Mouse (Mus musculus) brain, adult 2 months (tissue): ENCODE data around the gene Xiap.
"Not testable (repeated sequence)": the region's sequence is repeated elsewhere in the genome, so short reads cannot be mapped to it uniquely, and the experiment has no call there.

ENCODE experiments used
- DNase-seq: peaks from one replicate; pipeline ENCODE4 v3.0.0; 2011; ENCODE audit warnings: low read depth, low spot score

The Xiap gene

DNA sequence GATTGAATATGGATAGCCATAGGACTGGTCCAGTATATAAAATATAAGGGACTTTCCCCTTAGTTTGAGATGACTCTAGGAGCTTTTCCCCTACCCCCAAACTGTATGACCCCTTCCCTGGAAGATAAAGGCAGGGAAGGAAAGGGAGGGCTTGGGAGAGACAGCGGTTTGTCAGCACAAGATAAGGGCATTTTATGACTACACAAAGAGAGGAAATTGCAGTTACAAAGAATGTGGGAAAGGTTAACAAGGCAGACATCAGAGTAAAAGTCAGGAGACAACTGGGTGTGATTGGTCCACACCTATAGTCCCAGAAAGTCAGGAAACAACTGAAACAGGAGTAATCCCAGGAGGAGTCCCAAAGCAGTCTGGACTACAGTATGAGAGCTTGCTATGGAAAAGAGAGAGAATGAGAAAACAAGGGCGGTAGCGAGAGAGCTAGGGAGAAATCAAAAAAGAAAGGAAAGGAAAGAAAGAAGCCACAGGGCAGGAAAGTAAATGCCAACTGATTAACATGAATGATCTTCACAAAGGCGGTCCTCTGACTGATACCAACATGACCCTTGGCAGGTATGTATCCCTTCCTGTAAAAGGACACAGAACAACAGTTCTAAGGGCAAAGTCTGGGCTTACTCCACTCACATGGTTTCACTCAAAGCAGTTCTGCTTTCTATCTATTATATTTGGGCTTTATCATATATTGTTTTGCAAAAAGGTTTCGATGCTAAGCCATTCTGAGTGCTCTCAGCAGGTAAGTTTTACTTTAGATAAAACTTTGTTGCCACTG, at the start of gene Xiap:
Gene Xiap (plus strand): TSS at position 398 of the 787 bp plus-strand sequence.
- no peak for DNase-seq

DNA sequence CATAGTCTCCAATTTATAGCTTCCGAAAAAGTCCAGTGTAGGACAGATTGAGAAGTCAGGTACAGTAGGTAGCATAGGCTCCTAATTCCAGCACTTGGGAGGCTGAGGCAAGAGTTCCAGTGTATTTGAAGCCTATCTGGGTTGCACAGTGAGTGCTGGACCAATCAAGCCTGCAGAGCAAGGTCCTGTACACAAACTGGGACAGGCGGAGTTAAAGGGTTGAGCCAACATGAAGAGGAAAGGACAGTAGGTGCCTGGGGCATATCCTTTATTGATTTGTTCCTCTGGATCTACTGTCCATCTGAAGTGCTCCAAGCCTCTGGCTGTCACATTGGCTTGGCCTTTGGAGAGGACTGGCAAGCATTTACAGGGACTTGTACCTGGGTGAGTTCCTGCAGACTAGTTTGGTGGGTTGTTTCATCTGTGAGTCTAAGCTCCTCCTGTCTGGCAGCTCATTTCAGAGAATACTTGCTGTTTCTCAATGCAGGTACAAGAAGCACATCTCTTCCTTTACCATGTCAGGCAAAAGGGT, 46.7 kb upstream of the Xiap start:
- no peak for DNase-seq

DNA sequence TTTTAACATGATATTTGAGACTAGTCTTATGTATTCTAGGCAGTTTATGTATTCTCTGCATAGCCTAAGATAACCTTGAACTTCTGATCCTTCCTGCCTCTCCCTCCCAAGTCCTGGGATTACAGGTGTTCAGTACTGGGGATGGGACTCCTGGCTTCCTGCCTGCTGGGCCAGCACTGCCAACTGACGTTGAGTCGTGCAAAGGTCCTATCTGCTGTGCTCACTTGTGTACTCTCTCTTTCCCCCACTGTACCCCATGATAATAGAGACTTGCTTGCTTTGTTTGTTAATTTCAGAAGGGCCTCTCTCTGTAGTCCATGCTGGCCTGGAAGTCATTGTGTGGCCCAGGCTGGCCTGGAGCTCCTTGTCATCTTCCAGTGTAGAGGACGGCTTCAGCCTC, 45.7 kb upstream of the Xiap start:
- no peak for DNase-seq

DNA sequence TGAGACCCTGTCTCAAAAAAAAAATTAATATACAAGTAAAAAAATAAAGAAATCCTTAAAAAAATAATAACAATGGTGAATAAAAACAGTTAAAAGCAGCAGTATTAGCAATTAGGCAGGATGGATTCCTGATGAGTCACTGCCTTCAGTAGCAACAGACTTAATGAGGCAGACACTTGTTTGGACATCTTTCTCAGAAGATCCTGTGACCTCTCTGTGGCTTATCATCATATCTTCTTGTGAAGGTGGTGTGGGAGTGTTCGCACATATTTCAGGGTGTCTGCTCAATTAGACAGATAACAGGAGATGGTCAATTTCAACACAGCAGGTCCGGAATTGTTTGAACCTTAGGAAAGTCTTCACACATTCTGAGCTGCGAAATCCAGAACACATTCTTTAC, 45.0 kb upstream of the Xiap start:
- no peak for DNase-seq

DNA sequence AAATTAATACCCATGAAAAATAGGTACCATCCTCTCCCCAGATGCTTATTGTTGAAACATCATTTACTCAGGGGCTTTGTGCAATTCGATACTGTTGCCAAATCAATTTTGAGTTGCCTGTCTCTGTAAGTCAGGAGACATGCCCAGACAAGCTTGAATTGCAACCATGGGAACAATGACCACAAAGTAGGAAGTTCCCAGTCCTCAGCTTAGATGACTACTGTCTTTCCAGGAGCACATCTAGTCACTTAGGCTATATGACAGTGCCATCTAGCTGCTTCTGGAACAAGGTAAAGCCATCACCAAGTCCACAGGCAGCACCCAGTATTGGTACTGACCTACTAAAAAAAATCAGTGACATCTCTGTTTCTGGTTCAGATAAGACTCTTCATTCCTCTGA, 41.4 kb upstream of the Xiap start:
- DNase-seq, result peak; percentile 13

DNA sequence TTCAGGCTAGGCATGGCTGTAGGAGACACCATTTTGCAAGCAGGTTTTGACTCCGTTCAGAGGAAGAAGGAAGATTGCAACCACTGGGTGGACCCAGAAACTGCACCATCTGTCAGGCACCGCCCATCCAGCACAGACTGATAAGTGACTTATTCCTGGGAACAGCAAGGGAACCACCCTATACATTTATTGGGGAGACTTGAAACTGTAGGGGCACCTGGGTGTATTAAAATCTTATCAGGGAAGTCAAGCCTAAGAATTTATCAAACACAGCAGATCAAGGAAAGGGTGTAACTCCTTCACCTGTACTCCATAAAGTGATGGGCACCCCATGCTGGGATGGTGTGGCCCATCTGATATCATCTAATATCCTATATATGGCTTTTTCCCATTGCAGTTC, 40.0 kb upstream of the Xiap start:
- DNase-seq, result no peak

DNA sequence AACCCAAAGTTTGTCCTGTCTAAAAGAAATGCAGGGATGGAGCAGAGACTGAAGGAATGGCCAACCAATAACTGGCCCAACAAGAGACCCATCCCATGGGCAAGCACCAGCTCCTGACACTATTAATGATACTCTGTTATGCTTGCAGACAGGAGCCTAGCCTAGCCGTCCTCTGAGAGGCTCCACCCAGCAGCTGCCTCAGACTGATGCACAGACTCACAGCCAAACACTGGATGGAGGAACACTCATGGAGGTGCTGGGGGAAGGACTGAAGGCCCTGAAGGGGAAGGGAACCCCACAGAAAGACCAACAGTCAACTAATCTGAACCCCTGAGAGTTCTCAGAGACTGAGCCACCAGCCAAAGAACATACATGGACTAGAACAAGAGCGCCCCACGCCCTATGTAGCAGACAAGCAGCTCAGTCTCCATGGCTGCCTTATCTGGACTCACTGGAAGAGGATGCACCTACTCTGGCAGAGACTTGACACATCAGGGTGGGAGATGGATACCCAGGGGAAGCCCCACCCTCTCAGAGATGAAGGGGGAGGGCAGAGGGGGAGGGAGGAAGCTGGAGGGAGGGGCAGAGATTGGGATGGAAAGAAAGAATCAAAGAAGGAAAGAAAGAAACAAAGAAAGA, 33.6 kb upstream of the Xiap start:
- not testable (repeated sequence) for DNase-seq

DNA sequence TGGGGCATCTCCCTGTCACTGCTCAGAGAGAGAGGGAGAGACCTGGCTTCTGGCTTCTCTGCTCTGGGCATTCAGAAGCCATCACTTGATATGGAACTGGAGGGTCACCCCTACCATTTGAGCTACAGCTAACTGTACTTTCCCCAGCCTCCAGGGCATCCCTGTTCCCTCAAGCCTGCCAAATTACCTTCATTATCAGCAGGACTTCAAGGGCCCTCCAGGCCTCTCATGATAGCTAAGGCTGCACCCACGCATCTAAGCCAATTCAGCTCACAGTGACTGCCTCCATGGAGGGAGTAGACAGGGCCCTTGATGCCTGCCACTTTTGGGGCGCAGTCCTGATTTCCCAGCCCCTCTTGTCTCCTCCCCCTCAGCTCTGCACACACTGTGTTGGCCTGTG, 32.5 kb upstream of the Xiap start:
- not testable (repeated sequence) for DNase-seq

DNA sequence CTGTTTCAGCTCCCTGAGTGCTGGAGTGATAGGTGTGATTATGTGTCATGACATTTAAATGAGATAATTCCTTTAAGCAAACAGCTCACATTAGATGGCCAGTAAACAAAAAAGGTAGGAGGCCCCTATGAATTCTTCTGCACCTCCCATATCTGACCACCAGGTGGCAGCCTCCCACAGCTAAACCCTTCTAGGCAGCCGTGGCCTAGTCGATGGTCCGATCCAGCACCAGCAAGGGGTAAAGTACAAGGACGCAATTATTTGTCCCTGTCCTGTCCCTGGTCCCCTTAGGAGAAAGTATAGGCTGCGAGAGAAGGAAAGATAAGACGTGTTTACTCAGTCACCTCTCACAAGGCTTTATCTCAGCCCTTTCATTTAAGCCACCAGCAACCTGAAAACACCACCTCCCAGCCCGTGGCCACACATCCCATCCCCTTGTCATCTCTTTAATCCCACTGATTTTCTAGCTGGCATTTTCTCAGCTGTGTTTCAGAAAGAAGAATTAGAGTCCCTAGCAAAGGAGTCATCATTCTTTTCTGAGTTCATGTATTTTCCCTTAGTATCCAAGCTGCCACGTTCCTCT, 26.3 kb upstream of the Xiap start:
- DNase-seq, result peak; percentile 69

DNA sequence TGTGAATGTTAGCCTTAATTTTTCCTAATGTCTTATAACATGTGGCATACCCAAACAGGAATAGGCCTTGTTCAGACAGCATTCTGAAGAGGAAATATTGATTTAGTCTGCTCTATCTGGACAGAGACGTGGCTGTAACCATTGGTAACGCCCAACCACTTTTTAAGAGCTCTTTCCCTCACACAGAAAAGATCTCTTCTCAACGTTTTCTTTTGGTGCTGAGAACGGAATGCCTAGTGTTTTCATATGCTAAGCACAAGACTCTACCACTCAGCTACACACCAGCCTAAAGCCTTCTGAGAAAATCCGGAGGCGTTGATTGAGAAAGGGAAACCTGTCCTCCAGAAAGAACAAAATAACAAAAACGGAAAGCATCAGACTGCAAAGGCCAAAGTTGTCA, 25.6 kb upstream of the Xiap start:
- no peak for DNase-seq

DNA sequence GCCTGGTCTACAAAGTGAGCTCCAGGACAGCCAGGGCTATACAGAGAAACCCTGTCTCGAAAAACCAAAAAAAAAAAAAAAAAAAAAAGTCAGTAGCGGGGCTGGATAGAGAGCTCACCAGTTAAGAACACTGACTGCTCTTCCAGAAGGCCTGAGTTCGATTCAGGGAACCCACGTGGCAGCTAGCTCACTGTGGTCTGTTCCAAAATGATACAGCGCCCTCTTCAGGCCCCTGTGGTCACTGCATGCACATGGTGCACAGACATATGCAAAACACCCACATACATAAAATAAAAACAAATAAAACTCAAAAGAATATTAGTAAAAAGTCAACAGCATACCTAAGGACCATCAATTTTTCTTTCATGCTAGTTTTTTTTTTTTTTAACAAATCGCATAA, 20.0 kb upstream of the Xiap start:
- no peak for DNase-seq

DNA sequence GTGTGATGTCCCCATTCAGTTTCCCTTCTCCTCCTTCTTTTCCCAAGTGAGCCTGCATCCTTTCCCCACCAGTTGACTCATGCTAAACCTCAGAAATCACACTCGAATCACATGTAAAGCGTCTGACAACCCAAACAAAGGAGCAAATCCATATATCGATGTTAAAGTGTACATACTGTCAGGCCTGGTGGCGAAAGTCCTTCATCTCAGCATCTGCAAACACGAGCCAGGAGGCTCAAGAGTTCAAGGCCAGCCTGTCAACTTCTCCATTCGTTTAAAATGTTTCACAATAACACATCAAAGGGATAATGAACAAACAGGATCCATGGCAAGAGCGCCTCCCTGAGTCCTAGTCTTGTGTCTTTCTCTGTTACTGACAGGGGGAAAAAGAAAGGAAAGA, 14.5 kb upstream of the Xiap start:
- no peak for DNase-seq

DNA sequence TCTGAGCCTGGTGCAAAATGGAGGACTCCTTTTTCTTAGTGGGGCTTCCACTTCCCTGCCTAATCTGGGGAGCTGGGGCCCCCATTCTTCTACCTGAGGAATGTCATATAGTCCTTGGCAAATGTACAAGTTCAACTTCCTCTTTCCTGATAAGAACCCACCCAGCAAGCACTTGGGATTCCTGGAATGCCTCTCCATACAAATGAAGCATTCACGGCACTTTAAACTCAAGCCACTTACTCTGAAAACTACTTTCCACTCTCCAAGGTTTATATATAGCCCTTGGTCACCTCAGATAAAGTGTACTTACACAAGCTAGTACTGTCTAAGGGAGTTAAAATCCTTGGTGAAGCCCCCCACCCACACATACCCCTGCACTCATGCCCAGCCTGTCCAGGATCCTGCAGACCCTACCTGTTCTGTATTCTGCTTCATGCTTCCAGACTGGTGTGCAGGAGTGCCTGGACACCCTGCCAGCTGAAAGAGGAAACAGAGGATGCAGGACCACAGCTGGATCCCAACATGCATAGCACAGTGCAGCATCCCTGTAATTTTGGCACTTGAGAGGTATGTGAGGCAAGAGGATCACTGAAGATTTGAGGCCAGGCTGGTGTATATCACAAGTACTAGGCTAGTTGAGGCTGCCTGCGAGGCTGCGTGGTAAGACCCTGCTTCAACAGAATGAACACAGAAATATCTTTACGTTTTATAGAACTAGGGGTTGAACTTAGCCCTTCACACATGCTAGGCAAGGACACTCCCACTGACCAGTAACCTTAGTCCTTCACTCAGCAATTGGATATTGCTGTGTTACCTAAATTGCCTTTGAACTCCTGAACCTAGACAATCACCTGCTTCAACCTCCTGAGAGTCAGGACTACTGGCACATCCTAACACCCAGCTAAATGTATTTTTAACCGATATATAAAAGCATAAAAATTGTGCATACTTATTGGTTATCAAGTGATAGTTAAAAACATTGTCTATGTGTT, 8.5 kb upstream of the Xiap start:
- no peak for DNase-seq

DNA sequence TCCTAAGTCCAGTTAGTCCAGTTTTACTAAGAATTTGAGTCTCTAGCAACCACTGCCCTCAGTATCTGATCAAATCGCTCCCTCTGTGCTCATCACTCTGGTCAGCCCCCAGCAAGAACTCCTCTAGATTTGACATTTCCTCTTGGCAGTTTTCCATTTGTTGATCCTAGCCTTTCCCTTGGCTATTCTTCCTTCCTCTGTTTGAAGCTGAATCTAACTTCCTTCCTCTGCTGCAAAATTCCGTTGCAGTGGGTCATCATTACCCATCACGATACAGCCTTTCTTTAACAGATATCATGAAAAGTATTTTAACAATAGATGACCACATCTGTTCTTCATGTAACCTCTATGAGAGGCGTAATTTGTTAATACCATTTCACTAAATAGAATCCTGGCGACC, 2.5 kb upstream of the Xiap start:
- DNase-seq, result no peak

DNA sequence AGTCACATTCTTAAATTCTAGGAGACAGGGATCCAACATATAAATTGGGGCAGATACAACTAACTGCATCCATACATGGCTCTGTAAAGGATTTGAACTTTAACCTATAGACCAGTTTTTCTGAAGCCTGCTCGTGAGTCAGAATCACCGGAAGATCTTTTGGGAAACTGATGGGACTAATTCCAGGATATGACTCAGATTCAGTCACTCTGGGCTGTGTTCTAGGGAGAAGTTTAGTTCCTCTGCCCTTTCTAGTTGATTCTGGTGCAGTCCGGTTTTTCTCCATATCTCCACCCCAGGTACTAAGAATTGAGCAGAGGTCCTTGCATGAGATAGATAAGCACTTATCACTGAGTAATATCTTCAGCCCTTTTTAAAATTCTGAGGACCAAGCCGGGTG, 1.6 kb upstream of the Xiap start:
- DNase-seq, result no peak

DNA sequence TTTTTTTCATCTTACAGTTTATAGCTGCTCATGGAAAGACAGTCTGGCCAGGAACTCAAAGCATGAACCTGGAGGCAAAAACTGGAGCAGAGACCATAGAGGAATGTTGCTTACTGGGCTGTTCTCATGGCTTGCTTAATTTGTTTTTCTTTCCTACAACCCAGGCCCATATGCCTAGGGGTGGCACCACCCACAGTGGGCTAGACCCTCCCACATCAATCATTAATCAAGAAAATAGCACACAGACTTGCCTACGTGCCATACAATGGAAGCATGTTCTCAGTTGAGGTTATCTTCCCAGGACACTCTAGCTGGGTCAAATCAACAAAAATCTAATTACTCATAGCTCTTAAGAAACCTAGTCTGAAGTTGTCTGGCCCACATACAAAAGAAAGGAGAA, 4.1 kb downstream of the Xiap start:
- DNase-seq, result no peak

DNA sequence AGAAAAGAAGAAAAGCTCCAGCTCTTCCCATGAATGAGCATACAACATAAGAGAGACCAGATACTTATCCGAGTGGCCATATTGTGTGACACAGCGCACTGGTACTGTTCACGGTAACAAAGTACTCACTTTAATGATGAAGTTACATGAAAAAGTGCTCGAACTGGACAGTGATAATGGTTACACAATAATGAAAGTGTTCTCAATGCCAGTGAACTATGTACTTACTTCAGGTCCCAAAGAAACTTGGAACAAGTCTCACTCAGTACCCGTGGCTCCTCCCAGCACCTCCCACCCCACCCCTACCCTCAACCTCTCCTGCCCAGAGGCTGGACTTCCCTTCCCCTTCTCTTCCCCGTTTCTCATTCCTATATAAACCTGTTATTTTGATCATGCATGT, 5.6 kb downstream of the Xiap start:
- no peak for DNase-seq

DNA sequence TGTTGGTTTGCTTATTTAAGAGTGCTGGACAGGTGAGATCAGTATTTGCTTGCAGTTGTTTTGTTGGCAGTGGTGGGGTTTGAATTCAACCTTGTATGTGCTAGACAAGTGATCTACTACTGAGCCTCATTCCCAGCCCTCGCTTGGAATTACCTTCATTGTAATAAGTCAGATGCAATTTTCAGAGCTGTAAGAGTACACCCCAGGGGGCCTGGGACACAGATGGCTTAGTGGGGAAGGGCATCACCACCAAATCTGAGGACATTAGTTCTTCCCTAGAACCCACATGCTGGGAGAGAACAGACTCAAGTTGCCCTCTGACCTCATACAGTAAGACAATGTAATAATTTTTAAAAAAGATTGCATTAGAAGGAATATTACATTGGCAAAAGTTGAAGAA, 7.3 kb downstream of the Xiap start:
- no peak for DNase-seq

DNA sequence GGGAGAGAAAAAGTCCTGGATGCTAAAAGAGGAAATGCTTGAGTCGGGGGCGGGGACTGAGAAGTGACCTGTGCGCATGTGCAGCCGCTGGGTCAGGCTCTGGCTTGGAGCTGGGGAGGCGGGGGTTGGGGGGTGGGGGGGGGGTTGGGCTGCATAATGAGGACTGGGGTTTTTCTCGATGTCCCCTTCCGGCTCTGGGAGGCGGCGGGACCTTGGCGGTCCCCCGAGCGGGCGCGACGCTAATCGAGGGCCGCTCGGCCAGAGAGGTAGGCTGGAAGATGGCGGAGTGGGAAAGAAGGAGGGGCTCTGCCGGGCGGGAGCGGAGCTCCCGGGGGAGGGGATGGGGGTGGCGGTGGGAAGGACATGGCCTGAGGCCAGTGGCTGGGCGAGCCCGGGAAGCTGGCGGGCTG, 8.3 kb downstream of the Xiap start:
- DNase-seq, result peak; percentile 83

DNA sequence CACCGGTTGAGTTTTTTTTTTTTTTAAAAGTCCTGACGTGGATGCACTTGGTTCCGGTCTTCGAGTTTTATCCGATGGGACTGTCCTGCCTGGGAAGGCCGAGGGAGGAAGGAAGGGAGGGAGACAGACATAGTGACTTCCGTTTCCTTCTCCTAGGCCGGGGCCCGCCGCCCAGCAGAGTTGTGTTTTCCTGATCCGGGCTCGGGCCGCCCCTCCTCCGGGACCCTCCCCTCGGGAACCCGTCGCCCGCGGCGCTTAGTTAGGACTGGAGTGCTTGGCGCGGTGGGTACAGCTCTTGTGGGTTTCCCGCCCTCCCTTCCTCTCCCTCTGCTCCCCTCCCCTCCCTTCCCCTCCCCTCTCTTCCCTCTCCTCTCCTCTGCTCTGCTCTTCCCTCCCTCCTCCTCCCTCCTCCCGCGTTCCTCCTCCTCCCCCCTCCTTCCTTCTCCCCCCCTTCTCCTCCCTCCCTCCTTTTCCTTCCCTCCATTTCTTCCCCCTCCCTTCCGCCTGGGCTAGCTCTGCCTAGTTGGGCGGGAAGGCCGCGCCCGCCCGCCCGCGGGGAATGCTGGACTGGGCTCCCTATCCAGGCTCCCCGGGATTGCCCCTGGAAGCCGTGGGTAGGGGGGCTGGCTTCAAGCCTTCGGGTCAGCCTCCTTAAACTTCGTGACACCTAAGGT, 8.9 kb downstream of the Xiap start:
- DNase-seq, result peak; percentile 94

DNA sequence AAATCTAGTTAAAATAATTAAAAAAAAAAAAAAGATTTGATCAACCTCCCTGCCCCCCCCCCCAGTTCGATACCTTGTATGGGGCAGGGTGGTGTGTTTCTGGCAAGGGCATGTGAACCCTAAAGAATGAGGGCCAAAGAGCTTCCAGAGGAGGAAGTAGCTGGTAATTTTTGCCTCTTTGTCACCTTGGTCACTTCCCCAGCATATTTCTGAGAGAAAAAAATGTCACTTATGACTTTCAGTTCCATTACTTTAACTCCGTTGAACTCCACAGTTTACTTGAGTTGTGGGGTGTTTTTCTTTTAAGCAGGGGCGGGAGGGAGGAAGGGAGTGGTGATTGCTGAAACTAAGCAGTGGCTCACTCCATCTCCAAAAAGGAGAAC, 9.4 kb downstream of the Xiap start:
- peak; percentile 8 for DNase-seq
